Mouse (Mus musculus) intestine, embryonic 16.5 days (tissue): Measurements from ENCODE around the gene Trim7. TPM values are rescaled to one million over a fixed set of nuclear protein-coding genes. Genes with fewer than 3 reads are reported as not detected.

ENCODE experiments used
- ATAC-seq: fragments of 200-750 bp; cut with Nextera tagmentation; 2 replicates; pipeline ENCODE4 v1.8.0; 2017; ENCODE audit warnings: moderate TSS enrichment, moderate library complexity
- H3K27ac ChIP-seq: fragments of 300-500 bp; sonication (generic); 2 replicates; pipeline ENCODE4 v1.5.1; 2014; ENCODE audit warnings: mild to moderate bottlenecking, low read length
- H3K27me3 ChIP-seq: fragments of 300-500 bp; sonication (generic); replicated peaks from 2 replicates; pipeline ENCODE4 v1.6.1; 2014; ENCODE audit warnings: low read length, control low read depth, mixed read lengths; ENCODE audit not compliant: control insufficient read depth, insufficient read depth
- H3K36me3 ChIP-seq: fragments of 300-500 bp; sonication (generic); 2 replicates; pipeline ENCODE4 v1.6.1; 2014; ENCODE audit warnings: low read length, control low read depth; ENCODE audit not compliant: control insufficient read depth, insufficient read depth
- H3K4me1 ChIP-seq: fragments of 300-500 bp; sonication (generic); 2 replicates; pipeline ENCODE4 v1.6.1; 2014; ENCODE audit warnings: low read length, control low read depth, mixed read lengths; ENCODE audit not compliant: control insufficient read depth, insufficient read depth
- H3K4me2 ChIP-seq: fragments of 300-500 bp; sonication (generic); 2 replicates; pipeline ENCODE4 v1.6.1; 2014; ENCODE audit warnings: low read depth, low read length, control low read depth
- H3K4me3 ChIP-seq: fragments of 300-500 bp; sonication (generic); 2 replicates; pipeline ENCODE4 v1.5.1; 2014; ENCODE audit warnings: mild to moderate bottlenecking, low read length
- H3K9ac ChIP-seq: fragments of 300-500 bp; sonication (generic); 2 replicates; pipeline ENCODE4 v1.6.1; 2014; ENCODE audit warnings: low read depth, low read length
- H3K9me3 ChIP-seq: fragments of 300-500 bp; sonication (generic); 2 replicates; pipeline ENCODE4 v1.6.1; 2016; ENCODE audit warnings: low read length, control low read depth; ENCODE audit not compliant: control insufficient read depth
- whole genome bisulfite sequencing: fragments of 180-500 bp; shearing (Covaris S2); extraction: QIAGEN DNeasy Blood & Tissue Kit; methylation state at CpG from one replicate; pipeline ENCODE4 v1.1.7; 2014; 5-methylcytosine and 5-hydroxymethylcytosine counted together
- polyA plus RNA-seq: library from polyadenylated mRNA; unstranded; fragments of >200 nt; fragmentation: Nextera tagmentation; extraction: Ambion mirVana; gene quantifications from 2 replicates; pipeline ENCODE4 v1.2.1, GENCODE M21; 2015

Gene Trim7
- polyA plus RNA-seq, 1 experiment from 2014 or later: 1.2 TPM

GRCm38 (mm10) chr11:48809434-48809830 lies 16.5 kb upstream of the Trim7 start:
- Histone ChIP-seq H3K36me3 (peaks cover 28% of the 10 kb centered on the region), H3K4me2 (no peak overlapping the region), H3K9ac (no peak overlapping the region), H3K4me1 (peaks cover 6% of the 10 kb centered on the region), H3K27me3 (no peaks in the 10 kb centered on the region), H3K27ac (0 out of 2 replicates have a peak overlapping the region, but pooled peaks have one; percentile 20), H3K4me3 (no peak overlapping the region), H3K9me3 (no peaks in the 10 kb centered on the region)
- ATAC-seq: no peak
- WGBS: 43% methylated on average over 4 of the region's 4 CpGs

GRCm38 (mm10) chr11:48810142-48810541 lies 15.8 kb upstream of the Trim7 start:
- no peaks in the 10 kb centered on the region for H3K9me3 ChIP-seq
- no peaks in the 10 kb centered on the region for H3K27me3 ChIP-seq
- H3K36me3 ChIP-seq: peaks cover 26% of the 10 kb centered on the region
- H3K4me3 ChIP-seq: no peak overlapping the region
- 67% methylated on average over 2 of the region's 2 CpGs for WGBS
- no peak overlapping the region for H3K4me2 ChIP-seq
- peaks cover 13% of the 10 kb centered on the region for H3K4me1 ChIP-seq
- H3K27ac ChIP-seq: no peak overlapping the region
- no peak overlapping the region for H3K9ac ChIP-seq
- ATAC-seq: no peak

GRCm38 (mm10) chr11:48813782-48814181 lies 12.2 kb upstream of the Trim7 start:
- Histone ChIP-seq H3K4me2 (no peak overlapping the region), H3K4me3 (no peak overlapping the region), H3K27me3 (no peaks in the 10 kb centered on the region), H3K9me3 (no peaks in the 10 kb centered on the region), H3K4me1 (peaks cover 22% of the 10 kb centered on the region), H3K36me3 (peaks cover 5% of the 10 kb centered on the region; the same call in 1 of the 2 replicates), H3K27ac (no peak overlapping the region), H3K9ac (no peak overlapping the region)
- ATAC-seq: no peak

GRCm38 (mm10) chr11:48815851-48816250 lies 10.1 kb upstream of the Trim7 start:
- WGBS: 70% methylated on average over 16 of the region's 16 CpGs
- H3K4me3 ChIP-seq: peak overlapping the region; percentile 83
- H3K4me1 ChIP-seq: peaks cover 22% of the 10 kb centered on the region
- H3K4me2 ChIP-seq: peak overlapping the region; percentile 81
- ATAC-seq: no peak
- no peak overlapping the region for H3K27ac ChIP-seq
- no peaks in the 10 kb centered on the region for H3K36me3 ChIP-seq
- H3K9me3 ChIP-seq: no peaks in the 10 kb centered on the region
- no peaks in the 10 kb centered on the region for H3K27me3 ChIP-seq
- H3K9ac ChIP-seq: peak overlapping the region; percentile 88

DNA sequence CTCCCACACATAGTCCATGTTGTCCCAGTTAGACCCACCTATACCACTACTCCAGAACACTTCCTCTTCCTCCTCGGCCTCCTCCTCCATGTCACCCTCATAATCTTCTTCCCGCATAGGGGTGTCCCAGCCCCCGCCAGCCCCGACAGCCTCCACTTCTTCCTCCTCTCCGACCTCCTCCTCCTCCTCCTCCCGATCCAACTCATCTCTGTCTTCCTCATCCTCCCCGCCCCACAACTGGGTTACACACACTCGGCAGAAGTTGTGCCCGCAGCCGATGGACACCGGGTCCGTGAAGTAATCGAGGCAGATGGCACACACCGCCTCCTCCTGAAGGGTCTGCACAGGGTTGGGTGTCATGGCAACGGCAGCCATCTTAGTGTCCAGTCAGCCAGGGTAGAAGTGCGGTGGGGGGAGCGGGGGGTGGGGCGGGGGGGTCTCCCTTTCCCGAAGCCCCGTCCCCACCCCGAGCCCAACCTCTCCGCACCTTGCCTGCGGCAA lies 9.6 kb upstream of the Trim7 start:
- H3K9me3 ChIP-seq: no peaks in the 10 kb centered on the region
- peak; percentile 23 for ATAC-seq
- peak overlapping the region; percentile 83 for H3K4me3 ChIP-seq
- peak overlapping the region; percentile 71 for H3K27ac ChIP-seq
- peak overlapping the region; percentile 88 for H3K9ac ChIP-seq
- H3K36me3 ChIP-seq: no peaks in the 10 kb centered on the region
- WGBS: 2% methylated on average over 23 of the region's 23 CpGs
- H3K4me2 ChIP-seq: peak overlapping the region; percentile 81
- peaks cover 22% of the 10 kb centered on the region for H3K4me1 ChIP-seq
- no peaks in the 10 kb centered on the region for H3K27me3 ChIP-seq

DNA sequence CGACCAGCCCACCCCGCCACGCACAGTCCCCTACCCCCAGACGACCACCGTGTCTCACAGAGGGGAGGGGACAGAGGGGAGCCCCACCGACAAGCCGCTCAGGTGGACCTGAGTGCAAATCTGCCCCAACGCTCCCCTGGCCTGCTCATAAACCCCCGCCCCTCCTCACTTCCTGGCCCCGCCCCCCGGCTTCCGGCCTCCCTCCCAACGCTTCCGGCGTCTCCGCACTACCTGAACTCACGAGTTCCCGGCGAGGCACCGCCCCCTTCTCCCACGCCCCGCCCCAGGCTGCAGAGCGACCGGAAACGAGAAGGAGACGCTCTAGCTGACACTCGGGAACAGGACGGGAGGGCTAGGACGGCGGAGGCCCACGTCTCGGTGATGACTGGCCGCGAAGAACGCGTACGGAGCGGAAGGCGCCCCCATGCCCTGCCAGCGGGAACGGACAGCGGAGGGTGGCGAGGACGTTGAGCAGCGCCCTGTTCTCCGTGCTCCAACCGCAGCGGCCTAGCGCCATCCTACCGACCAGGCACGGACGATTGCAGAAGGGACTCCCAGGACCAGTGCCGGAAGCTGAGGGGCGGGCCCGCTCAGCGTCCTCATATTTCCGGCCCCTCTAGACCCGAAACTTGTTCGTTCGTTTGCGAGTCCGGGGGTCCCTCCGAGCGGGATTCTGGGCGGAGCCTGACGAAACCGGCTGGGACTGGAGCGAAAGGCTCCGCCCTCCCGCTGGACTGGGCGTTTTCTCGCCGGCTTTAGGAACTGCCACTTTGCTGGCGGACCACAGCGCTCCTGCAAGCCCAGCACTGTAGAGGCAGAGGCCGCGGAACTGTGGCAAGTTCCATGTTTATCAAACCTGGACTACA lies 8.9 kb upstream of the Trim7 start, which contains the start of gene Trim41:
Trim41 (minus strand) TSS at position 554 of the 866 bp plus-strand sequence.
- no peaks in the 10 kb centered on the region for H3K9me3 ChIP-seq
- peak within 1 kb of the TSS; percentile 96 for H3K9ac ChIP-seq
- H3K4me2 ChIP-seq: peak within 1 kb of the TSS; percentile 81
- peak; percentile 97 for ATAC-seq
- H3K27me3 ChIP-seq: no peaks in the 10 kb centered on the region
- H3K27ac ChIP-seq: peak within 1 kb of the TSS; percentile 99
- WGBS: under 1% methylated on average over 69 of the region's 77 CpGs
- H3K4me3 ChIP-seq: peak within 1 kb of the TSS; percentile 83
- H3K36me3 ChIP-seq: no peaks in the 10 kb centered on the region
- H3K4me1 ChIP-seq: peaks cover 22% of the 10 kb centered on the region

- Histone ChIP-seq H3K9ac (peak overlapping the region; percentile 96), H3K4me1 (peaks cover 22% of the 10 kb centered on the region), H3K4me3 (peak overlapping the region; percentile 83), H3K27ac (peak overlapping the region; percentile 99), H3K27me3 (no peaks in the 10 kb centered on the region), H3K9me3 (no peaks in the 10 kb centered on the region), H3K4me2 (peak overlapping the region; percentile 73), H3K36me3 (no peaks in the 10 kb centered on the region)
- 4% methylated on average over 9 of the region's 9 CpGs for WGBS
- no peak for ATAC-seq
Observed at GRCm38 (mm10) chr11:48817794-48818193, 8.1 kb upstream of the Trim7 start.

- Histone ChIP-seq H3K36me3 (no peaks in the 10 kb centered on the region), H3K27ac (peak overlapping the region; percentile 40; the same call in 1 of the 2 replicates), H3K9ac (peak overlapping the region; percentile 96), H3K4me2 (peak overlapping the region; percentile 73), H3K27me3 (no peaks in the 10 kb centered on the region), H3K4me3 (peak overlapping the region; percentile 83), H3K9me3 (no peaks in the 10 kb centered on the region), H3K4me1 (peaks cover 22% of the 10 kb centered on the region)
- no peak for ATAC-seq
- 0% methylated on average over 16 of the region's 16 CpGs for WGBS
Observed at GRCm38 (mm10) chr11:48818346-48818745, 7.6 kb upstream of the Trim7 start.

- 72% methylated on average over 7 of the region's 7 CpGs for WGBS
- no peak overlapping the region for H3K9ac ChIP-seq
- H3K4me1 ChIP-seq: peaks cover 22% of the 10 kb centered on the region
- no peaks in the 10 kb centered on the region for H3K27me3 ChIP-seq
- H3K27ac ChIP-seq: peak overlapping the region; percentile 52; the same call in 1 of the 2 replicates
- no peak for ATAC-seq
- no peak overlapping the region for H3K4me2 ChIP-seq
- H3K9me3 ChIP-seq: no peaks in the 10 kb centered on the region
- no peak overlapping the region for H3K4me3 ChIP-seq
- H3K36me3 ChIP-seq: no peaks in the 10 kb centered on the region
Observed at GRCm38 (mm10) chr11:48819614-48820307, 6.2 kb upstream of the Trim7 start.
